Comparison of ENCODE assay signal across 14 mouse cellular contexts in genomic region chr12:108246759-108247500, GRCm38 (mm10). TPM values are rescaled to one million over a fixed set of nuclear protein-coding genes. Genes with fewer than 3 reads are reported as not detected.
DNase-seq lines count a peak whose midpoint lies in the region; ATAC-seq and TF ChIP-seq lines count a peak whose summit lies in the region.
"Had no signal": no experiment of that assay in that cellular context is flagged by ENCODE, and none has a peak within 500 bp of the region (broad histone marks: within the 10 kb centered on the region; RNA-seq: fewer than 3 reads in every experiment).

No protein-coding gene starts in this region.

- 0 out of 2 replicates have a peak, but pooled peaks cover 3% of the 10 kb centered on the region for H3K79me2 ChIP-seq in heart, adult 2 months (replicated peaks; ENCODE audit: control insufficient read depth, insufficient read depth, low read length)

- H3K4me3 ChIP-seq in heart, adult 2 months: no peak overlapping the region
- no peak overlapping the region for H3K4me3 ChIP-seq in stomach, embryonic 15.5 days (replicated peaks)
- H3K4me3 ChIP-seq: embryonic facial prominence, embryonic 15.5 days; forebrain, embryonic 15.5 days; layer of hippocampus, adult 2 months had no signal

- peaks cover 21% of the 10 kb centered on the region for H3K4me1 ChIP-seq in heart, adult 2 months (ENCODE audit: control insufficient read depth, insufficient read depth, low read length)
- H3K4me1 ChIP-seq in stomach, embryonic 15.5 days: peaks cover 65% of the 10 kb centered on the region

- no peaks in the 10 kb centered on the region for H3K36me3 ChIP-seq in heart, adult 2 months (ENCODE audit: control insufficient read depth, insufficient read depth, low read length)
- no peaks in the 10 kb centered on the region for H3K36me3 ChIP-seq in stomach, embryonic 15.5 days
- H3K36me3 ChIP-seq: embryonic facial prominence, embryonic 15.5 days; forebrain, embryonic 15.5 days had no signal

- WGBS in heart, adult 2 months: 69% methylated on average over 10 of the region's 10 CpGs
- WGBS in stomach, embryonic 15.5 days: 67% methylated on average over 10 of the region's 10 CpGs

- no peak for ATAC-seq in stomach, embryonic 15.5 days (ENCODE audit: insufficient read depth, low FRiP score, low read depth)
- no peak for ATAC-seq in erythroblast, adult 5-6 weeks (replicated peaks; ENCODE audit: low FRiP score, poor library complexity, severe bottlenecking)
- ATAC-seq: forebrain, embryonic 15.5 days had no signal

- TF ChIP-seq CTCF in heart, adult 2 months (IDR thresholded peaks at IDR 0.05): no peak

- DNase-seq in heart, adult 2 months: no peak
- DNase-seq in heart, postnatal 10 days: no peak
- DNase-seq in kidney, postnatal 25 days: peak; percentile 23 to 57
- DNase-seq in kidney, postnatal 14 days: no peak
- DNase-seq in cerebellum, postnatal 10 days: peak; percentile 60 to 71
- DNase-seq: gastrocnemius, postnatal 10 days; liver; lung, embryonic 14.5 days had no signal

- intact Hi-C loops in heart, adult 2 months (cut with DNase I): no loop called here
- intact Hi-C loops in heart, postnatal 10 days (cut with DNase I): no loop called here

- H3K27ac ChIP-seq in heart, adult 2 months: peak overlapping the region; percentile 11; the same call in 1 of the 2 replicates
- H3K27ac ChIP-seq in stomach, embryonic 15.5 days: peak overlapping the region; percentile 11; the same call in 1 of the 2 replicates
- H3K27ac ChIP-seq: embryonic facial prominence, embryonic 15.5 days; forebrain, embryonic 15.5 days; layer of hippocampus, adult 2 months had no signal

- TF ChIP-seq EP300 in heart, adult 2 months (IDR thresholded peaks at IDR 0.05; ENCODE audit: insufficient read depth, low read depth, low read length): no peak

- TF ChIP-seq POLR2A in heart, adult 2 months (IDR thresholded peaks at IDR 0.05; ENCODE audit: insufficient read depth, low read depth, low read length): no peak

- no peak overlapping the region for H3K9ac ChIP-seq in heart, adult 2 months (ENCODE audit: low read depth, low read length)
- H3K9ac ChIP-seq in stomach, embryonic 15.5 days: no peak overlapping the region
- H3K9ac ChIP-seq: embryonic facial prominence, embryonic 15.5 days; forebrain, embryonic 15.5 days; lung, embryonic 14.5 days had no signal

- H3K9me3 ChIP-seq in stomach, embryonic 15.5 days: no peaks in the 10 kb centered on the region
- H3K9me3 ChIP-seq: embryonic facial prominence, embryonic 15.5 days; forebrain, embryonic 15.5 days had no signal

- H3K4me2 ChIP-seq in stomach, embryonic 15.5 days: no peak overlapping the region
- H3K4me2 ChIP-seq: embryonic facial prominence, embryonic 15.5 days; forebrain, embryonic 15.5 days; lung, embryonic 14.5 days had no signal

- H3K27me3 ChIP-seq in heart, adult 2 months (ENCODE audit: control insufficient read depth, insufficient read depth, low read length): no peaks in the 10 kb centered on the region
- H3K27me3 ChIP-seq in stomach, embryonic 15.5 days (replicated peaks): no peaks in the 10 kb centered on the region
- H3K27me3 ChIP-seq: embryonic facial prominence, embryonic 15.5 days; forebrain, embryonic 15.5 days had no signal

RNA-seq across cellular contexts. Expression of gene Ccdc85c, which starts 28.3 kb away (rescaled TPM):
- 10 to 100 TPM; 39.2 to 43.9 TPM for total RNA-seq in heart, adult 2 months (2021)
- polyA plus RNA-seq in heart, adult 2 months (2012; rRNA removed): 27.1 and 29.3 TPM in 2 replicates
- 10 to 100 TPM; 32.8 to 34.4 TPM for total RNA-seq in heart, postnatal 10 days (2021)
- polyA plus RNA-seq in stomach, embryonic 15.5 days (2015; fragmentation: Nextera tagmentation; extraction: Ambion mirVana): 7.3 and 7.9 TPM in 2 replicates
- 0.38 TPM in 1 of 2 replicates, not detected in the other for total RNA-seq in erythroblast, adult 5-6 weeks (2015; ENCODE audit: low replicate concordance)
- total RNA-seq in erythroblast, adult 5-6 weeks (2017; ENCODE audit: low replicate concordance): 0.28 TPM in 1 of 2 replicates, not detected in the other

RNA-seq across cellular contexts. Expression of gene Hhipl1, which starts 59.1 kb away (rescaled TPM):
- total RNA-seq in heart, adult 2 months (2021): 1 to 10 TPM; 1.2 to 1.5 TPM
- 1.6 and 1.8 TPM in 2 replicates for polyA plus RNA-seq in heart, adult 2 months (2012; rRNA removed)
- total RNA-seq in heart, postnatal 10 days (2021): 1 to 10 TPM; 1.5 to 3.2 TPM
- 0.87 and 0.88 TPM in 2 replicates for polyA plus RNA-seq in stomach, embryonic 15.5 days (2015; fragmentation: Nextera tagmentation; extraction: Ambion mirVana)
- not detected in 2 replicates for total RNA-seq in erythroblast, adult 5-6 weeks (2015; ENCODE audit: low replicate concordance)
- total RNA-seq in erythroblast, adult 5-6 weeks (2017; ENCODE audit: low replicate concordance): not detected in 2 replicates
- total RNA-seq: neutrophil, adult 5-6 weeks had no signal

Comparison
In these comparisons a context has a peak if more than half of its experiments do, and no peak if none do; other contexts are left out.
1. DNase-seq: peak in kidney, postnatal 25 days (2 of 2) and cerebellum, postnatal 10 days (2 of 2); none in heart, adult 2 months (0 of 2), heart, postnatal 10 days (0 of 2) and kidney, postnatal 14 days (single experiment).
2. RNA of gene Ccdc85c, which starts 28.3 kb away (total RNA-seq): 39.2 to 43.9 TPM in heart, adult 2 months and 32.8 to 34.4 TPM in heart, postnatal 10 days; 0.28 to 0.38 TPM in erythroblast, adult 5-6 weeks; every median in the first group is over 10 times any median in the second.